Mouse (Mus musculus): ENCODE data around the gene Tsen34.
"Not testable (repeated sequence)": the region's sequence is repeated elsewhere in the genome, so short reads cannot be mapped to it uniquely, and the experiment has no call there.

The Tsen34 gene

DNA sequence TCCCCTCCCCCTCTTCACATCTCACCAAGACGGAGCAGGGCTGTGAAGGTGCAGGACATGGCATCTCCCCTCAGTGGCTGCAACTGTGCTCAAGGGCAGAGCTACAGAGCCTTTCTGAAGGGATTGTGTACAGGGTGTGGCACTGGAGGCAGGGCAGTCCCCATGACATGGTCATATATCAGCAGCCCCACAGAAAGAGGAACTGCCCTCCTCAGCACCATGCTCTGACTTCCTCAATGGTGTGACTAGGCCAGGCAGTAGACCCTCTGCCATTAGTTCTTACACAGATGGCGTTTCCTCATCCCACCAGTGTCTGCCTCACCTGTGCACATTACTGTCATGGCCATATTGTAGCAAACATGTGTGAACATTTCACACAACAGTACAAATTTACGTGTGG is 27.6 kb downstream of the Tsen34 start, which contains the start of gene Pirb:
Gene Pirb (minus strand): TSS at position 124 of the 400 bp plus-strand sequence.
- DNase-seq (ENCODE audit: low read depth, low spot score): not testable (repeated sequence)

DNA sequence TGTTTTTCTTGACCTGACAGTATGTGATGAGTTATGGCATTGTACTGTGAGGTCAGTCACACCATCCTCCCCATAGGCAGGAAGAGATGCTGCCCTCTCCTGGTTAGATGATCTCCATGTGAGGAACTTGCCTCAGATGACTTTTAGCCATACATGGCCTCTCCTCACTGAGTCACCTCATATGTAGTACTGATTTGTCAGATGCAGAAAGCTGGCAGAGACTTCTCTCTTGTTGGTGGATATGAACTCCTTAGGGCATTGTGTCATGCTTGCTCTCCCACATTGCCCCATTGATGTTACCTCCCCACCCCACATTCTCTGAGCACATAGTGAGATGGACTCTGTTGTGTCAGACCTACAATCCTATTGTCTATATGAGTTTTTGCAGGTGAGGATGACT is 32.8 kb downstream of the Tsen34 start:
- DNase-seq (ENCODE audit: low read depth, low spot score): not testable (repeated sequence)

DNA sequence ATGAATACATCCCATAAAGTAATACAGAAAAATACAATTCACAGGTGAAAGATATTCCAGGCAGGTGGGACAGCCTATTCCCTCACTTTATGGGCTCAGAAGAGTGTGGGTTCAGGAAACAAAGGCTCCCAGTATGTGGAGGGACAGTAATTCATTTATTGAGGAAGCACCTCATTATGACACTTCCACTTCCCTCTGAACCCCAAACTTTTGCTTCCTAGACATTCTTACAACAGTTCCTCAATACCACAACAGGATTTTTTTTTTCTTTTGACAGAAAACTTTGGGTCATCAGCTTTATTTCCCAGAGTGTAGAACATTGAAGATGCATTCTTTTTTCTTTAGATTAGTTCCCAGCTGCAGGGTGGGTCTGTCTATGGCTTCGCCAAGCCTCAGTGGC is 40.0 kb downstream of the Tsen34 start:
- not testable (repeated sequence) for DNase-seq (ENCODE audit: low read depth, low spot score)
